Mouse (Mus musculus) adrenal gland (tissue): ENCODE results near the gene Teddm1a.

Source experiments
- intact Hi-C: fragments of 180-260 bp; cut with DNase I; formaldehyde crosslinking; loops from one replicate; pipeline ENCODE4 v1.15.1; 2025

Teddm1a gene

GRCm38 (mm10) chr1:153904236-153904635, 12.7 kb downstream of the Teddm1a start:
- intact Hi-C loops = no loop called here

GRCm38 (mm10) chr1:153905884-153906283, 14.3 kb downstream of the Teddm1a start:
- intact Hi-C loops = no loop called here

GRCm38 (mm10) chr1:153908208-153908607, 16.7 kb downstream of the Teddm1a start:
- intact Hi-C loops = no loop called here

DNA sequence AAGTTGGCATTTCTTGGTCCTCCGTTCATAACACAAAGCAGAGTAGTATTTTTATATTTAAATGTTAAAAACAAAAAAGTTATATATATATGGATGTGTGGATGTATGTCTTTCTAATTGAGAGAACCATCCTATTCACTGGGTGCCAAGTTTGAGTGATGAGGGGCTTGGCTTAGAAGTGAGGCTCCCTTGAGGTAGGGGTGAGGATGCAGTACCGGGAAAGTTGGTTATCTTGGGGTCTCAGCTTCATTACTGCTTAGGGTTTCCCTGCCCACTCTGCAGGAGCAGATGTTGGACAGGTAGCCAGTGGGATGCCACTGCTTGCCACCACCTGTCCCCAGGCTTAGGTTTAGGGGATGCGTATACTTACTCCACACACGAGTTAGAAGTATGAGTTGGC, 17.2 kb downstream of the Teddm1a start:
- intact Hi-C loops = no loop called here

DNA sequence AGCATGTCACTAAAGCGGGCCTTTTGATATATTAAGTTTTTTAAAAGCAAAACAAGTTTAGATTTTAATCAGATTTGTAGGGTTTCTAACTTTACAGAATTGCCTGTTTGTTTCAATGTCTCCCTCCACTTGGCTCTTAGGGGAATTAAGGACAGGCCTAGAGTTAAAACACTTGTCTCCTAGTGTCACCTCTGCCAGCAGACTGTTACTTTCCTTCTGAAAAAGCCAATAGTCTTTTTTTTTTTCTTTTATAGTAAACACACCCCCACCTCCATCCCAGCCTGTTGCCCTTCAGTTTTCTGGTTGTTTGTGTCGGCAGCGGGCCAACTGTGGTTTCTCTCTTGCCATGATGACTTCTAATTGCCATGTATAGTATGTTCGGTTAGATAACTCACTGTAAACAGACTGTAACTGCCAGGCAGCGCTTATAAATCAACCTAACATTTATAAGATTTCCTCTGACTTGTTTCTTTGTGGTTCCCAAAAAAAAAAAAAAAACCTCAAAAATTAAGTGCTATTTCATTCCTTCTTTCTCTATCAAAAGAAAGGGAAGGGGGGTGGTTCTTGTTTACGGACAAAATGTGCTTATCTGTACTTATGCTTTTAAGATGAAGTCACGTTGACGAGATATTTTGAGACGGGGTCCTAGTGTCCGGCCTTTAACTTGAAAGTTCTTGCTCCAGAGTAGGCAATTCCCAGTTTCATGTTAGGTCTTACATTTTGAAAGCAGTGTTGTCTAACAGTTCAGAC, 17.8 kb downstream of the Teddm1a start:
- intact Hi-C loops = no loop called here

DNA sequence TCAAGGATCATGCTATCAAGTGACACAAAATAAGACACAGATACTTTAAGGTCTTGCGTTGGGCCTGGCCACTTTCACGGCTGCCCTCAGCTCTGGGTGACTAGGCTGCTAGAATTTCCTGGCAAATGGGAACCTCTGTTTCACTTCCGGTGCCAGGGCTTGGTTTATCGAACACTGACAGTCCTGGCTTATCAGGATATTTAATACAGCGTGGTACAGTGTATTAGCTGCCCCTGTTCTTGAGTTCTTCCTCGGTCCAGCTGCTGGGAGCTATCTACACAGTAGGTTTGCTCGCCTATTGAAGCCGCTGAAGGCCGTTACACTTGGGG, 18.4 kb downstream of the Teddm1a start:
- intact Hi-C loops = no loop called here

GRCm38 (mm10) chr1:153910423-153910822, 18.9 kb downstream of the Teddm1a start:
- intact Hi-C loops = no loop called here

DNA sequence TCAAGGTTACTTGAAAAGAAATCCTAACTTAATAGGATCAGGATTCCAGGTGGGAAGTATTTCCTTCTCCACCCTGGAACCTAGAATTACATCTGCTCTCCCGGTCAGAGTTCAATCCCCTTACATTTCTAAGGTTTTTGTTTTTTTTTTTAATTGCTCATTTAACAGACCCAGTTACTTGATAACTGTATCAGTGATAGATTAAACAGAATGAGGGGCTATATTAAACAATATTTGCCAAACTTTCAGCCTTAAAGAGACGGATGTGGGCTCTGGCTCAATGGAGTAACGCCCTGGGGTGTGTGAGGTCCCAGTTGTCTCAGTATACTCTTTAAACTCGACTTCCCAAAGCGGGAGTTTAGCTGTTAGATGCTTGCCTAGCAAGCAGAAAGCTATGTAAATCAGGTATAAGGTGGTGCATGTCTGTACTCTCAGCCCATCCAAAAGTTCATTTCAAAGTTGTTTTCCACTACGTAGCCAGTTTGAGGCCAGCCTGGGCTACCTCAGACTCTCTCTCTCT, 19.8 kb downstream of the Teddm1a start:
- intact Hi-C loops = no loop called here

GRCm38 (mm10) chr1:153913869-153914268, 22.3 kb downstream of the Teddm1a start:
- intact Hi-C loops = no loop called here

- intact Hi-C loops = no loop called here
Observed at GRCm38 (mm10) chr1:153918521-153919206, 27.1 kb downstream of the Teddm1a start.

DNA sequence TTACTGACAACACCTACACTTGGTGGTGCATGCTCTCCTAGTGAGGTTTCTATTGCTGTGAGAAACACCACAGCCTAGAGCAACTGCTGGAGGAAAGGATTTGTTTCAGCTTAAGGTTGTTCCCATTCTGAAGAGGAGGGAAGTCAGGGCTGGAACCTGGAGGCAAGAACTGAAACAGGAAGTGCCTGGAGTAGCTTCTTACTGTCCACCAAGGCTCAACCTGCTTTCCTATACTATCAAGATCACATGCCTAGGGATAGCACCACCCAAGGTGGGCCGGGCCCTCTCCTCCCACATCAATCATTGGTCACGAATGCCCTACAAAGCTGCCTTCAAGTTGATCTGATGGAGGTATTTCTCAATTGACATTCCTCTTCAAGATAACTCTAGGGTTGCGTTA, 30.1 kb downstream of the Teddm1a start:
- intact Hi-C loops = no loop called here

GRCm38 (mm10) chr1:153922571-153923021, 31.1 kb downstream of the Teddm1a start:
- intact Hi-C loops = no loop called here

- intact Hi-C loops = no loop called here
Observed at GRCm38 (mm10) chr1:153924395-153925385, 33.1 kb downstream of the Teddm1a start.

- intact Hi-C loops = no loop called here
Observed at GRCm38 (mm10) chr1:153930431-153930830, 38.9 kb downstream of the Teddm1a start.

- intact Hi-C loops = no loop called here
Observed at GRCm38 (mm10) chr1:153933772-153934171, 42.2 kb downstream of the Teddm1a start.

DNA sequence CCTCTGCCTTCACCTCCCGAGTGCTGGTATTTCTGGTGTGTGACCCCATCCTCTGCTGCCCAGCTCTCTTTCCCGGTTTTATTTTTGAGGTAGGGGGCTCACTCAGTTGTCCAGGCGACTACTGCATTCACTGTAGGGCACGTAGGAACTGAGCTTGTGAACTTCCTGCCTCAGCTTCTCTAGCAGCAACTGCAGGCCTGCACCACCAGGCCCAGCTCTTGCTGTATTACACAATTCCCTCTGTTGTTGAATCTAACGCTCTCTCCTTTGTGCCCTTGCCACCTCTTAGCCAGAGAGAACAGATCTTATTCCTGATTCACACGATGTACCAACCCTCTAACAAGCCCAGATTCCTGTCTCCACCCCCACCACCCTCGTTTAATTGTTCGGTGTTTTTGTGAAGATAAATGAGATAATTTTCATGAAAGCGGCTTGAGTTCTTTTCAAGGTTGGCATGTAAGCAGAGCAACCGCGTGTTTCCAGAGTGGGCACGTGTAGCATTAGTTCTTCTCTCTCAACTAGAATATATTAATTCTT, 44.4 kb downstream of the Teddm1a start:
- intact Hi-C loops = no loop called here

DNA sequence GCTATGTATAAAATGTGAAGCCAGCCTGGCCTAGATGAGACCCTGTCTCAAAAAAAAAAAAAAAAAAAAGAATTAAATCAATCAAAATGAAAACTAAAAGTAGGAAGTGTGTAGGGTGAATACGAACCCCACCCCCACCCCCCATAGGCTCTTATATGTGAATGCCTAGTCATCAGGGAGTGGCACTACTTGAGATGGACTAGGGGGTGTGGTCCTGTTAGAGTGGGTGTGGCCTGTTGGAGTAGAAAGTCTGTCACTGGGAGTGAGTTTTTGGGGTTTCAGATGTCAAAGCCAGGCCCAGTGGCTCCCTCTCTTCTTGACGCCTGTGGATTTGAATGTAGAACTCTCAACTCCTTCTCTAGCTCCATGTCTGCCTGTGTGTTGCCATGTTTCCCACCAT, 45.5 kb downstream of the Teddm1a start:
- intact Hi-C loops = no loop called here

DNA sequence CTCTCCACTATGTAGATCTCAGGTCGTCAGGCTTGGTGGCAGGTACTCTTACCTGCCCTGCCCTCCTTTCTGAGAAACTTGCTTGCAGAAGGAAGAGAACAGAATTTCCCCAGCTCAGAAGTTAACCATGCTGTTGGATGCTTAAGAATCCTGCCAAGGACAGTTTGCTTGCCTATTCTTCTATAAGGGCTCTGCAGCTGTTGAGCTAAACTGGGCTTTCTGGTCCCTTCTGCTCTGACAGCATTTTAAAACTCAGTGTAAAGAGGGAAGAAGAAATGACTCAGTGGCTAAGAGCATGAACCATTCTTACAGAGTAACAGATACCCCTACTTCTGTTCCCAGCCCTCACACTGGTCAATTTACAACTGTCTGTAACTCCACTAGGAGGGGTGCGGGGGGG, 49.4 kb downstream of the Teddm1a start:
- intact Hi-C loops = no loop called here
